Mouse (Mus musculus) retina, postnatal 1 day (tissue): Measurements from ENCODE around the gene Aldh1a2.

ENCODE experiments used
- DNase-seq: peaks from one replicate; pipeline ENCODE4 v3.0.0-alpha.2; 2012

Gene Aldh1a2

DNA sequence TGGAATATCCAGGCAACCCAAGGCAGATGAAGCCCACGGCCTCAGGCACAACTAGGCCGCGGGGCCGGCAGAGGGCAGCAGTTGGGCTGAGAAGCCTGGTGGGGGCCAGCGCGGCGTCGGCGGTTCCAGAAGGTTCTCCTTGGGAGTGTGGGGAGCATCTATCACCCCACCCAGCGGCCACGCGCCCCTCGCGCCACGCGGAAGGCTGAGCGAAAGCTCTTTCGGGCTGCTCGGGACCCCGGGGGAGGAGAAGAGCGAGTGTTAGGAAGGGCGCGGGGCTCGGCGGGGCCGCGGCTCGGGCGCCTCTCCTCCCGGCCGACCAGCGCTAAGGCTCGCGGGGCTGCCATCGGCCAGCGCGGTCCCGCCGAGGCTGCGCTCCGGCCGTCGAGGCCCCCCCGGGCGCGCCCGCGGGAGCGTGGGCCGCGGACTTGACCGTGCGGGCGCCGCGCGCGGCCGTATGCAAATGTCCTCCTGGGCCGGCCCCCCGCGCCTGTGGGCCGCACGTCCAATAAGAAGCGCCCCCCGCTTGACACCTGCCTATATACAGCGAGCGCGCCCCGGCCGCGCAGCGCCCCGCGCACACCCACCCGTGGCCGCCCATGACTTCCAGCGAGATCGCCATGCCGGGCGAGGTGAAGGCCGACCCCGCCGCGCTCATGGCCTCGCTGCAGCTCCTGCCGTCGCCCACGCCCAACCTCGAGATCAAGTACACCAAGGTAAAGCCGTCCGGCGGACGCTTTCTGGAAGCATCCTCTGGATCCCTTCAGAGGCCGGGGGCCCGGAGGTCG lies at the start of gene Aldh1a2:
TSS of gene Aldh1a2 (plus strand) at position 542 of the 788 bp plus-strand sequence.
- DNase-seq = peak; percentile 75

DNA sequence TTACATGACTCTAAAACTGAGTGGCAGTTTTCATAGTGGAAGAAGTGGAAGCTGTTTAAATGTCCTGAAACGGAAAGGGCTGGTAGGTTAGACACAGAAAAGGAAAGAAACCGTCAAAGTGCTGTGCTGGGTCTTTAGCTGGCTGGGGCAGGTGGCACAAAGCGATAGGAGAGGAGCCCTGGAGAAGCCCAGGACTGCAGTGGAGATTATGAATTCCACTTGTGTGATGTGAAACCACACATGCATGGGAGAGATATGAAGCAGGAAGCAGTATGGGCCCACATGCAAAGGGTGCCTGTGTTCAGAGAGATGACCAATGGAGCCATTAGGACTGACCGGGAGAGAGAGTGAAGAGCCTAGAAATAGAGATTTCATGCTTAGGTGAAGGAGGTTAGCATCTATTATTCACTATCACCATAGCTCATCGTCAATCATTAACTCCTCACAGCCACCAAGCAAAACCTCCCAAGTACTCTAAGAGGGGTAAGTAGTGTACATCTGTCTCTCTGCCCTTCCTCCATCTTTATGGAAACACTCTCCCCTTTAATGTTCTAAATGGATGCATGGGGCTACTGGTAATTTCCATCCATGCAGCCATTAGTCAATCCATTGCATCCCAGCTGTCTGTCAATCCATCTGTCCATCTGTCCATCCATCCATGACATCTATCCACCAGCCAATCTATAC lies 49.4 kb upstream of the Aldh1a2 start:
- no peak for DNase-seq

DNA sequence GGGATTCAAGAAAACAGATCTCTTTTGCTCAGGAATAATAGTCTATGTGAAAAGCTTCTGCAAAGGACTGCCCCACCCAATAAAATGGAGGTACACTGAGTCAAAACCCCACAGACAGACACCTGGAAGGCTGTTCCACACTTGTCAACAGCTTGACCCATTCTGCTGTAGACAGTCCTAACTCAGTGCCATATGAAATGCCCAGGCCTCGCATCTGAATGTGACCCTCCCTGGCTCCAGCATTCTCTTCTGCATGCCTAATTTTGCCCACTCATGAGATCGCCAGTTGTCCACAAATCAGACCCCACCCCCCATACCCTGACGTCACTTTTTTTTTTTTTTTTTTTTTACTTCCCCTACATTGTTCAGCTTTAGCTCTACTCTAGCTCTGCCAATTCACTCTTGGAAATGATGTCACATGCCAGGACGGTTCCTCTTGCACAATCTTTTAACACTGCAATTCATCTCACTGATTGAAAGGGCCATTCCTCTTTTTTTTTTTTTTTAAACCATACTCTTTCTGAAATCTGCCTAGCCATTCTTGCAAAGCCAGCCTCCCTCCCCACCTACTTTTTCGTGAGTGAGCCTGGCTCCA lies 48.6 kb upstream of the Aldh1a2 start:
- DNase-seq = peak; percentile 34

GRCm38 (mm10) chr9:71167473-71168215 lies 47.9 kb upstream of the Aldh1a2 start:
- no peak for DNase-seq

DNA sequence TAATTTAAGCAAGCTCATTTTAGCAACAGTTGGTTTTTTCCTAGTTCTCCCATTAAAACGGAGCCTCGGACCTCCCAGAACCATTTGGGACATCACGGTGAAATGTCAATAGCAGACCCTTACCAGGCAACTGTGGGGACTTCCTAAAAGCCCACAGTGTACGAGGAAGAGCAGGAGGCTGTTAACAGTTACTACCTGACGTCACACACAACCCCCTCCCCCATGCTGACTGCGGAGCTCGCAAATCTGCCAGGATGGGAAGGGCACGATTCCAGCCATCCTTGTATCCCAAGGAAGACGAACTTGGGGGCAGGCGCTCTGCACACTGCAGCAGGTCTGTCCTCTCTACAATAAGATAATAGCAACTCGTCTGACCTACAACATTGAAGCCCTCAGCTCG lies 47.1 kb upstream of the Aldh1a2 start, which contains the start of gene Aqp9:
TSS of gene Aqp9 (minus strand) at position 172 of the 400 bp plus-strand sequence.
- peak; percentile 6 for DNase-seq

DNA sequence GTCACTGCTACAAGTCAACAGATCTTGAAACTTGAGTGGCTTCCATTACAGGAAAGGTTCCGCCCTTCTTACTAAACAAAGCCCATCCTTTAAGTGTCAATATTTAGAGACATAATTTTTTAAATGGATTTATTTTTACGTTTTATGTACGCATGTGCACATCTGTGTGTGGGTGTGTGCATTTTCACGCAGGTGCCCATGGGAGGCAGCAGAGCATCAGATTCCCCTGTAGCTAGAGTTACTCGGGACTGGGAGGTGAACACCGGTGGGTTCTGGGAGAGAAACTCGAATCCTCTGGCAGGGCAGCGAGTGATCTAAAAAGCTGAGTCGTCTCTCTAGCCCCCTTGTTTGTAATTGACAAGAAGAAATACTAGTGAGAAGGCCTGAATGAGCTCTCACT lies 42.1 kb upstream of the Aldh1a2 start:
- no peak for DNase-seq

GRCm38 (mm10) chr9:71174316-71174975 lies 41.1 kb upstream of the Aldh1a2 start:
- DNase-seq = no peak

- no peak for DNase-seq
These were observed 39.9 kb upstream of the Aldh1a2 start for GRCm38 (mm10) chr9:71175686-71176085.

DNA sequence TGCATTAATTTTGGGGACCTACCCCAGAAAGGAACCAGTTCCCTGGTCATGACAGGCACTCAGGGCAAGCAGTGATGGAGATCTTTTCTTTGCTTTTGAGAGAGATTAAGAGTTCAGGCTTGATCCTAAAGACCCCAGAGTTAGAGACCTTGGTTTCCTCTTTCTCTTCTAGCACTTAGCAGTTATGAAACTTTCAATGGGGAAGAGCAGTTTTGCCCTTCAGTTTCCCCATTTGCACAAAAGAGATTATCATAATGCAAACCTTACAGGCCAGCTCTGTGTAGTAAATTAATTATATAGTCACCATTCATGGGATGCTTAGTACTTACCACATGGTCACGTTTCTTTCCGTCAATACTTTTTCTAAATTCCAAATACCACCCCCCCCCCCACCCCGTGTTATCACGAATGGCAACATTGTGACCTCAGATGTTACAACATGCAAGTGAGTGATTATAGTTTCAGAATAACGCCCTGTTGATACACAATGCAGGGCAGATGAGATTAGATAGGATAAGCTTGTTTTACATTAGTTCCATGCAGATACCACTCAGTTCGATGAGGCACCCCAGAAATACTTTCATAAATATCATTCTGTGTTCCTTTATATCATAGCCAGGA lies 36.2 kb upstream of the Aldh1a2 start:
- no peak for DNase-seq

GRCm38 (mm10) chr9:71179964-71180700 lies 35.5 kb upstream of the Aldh1a2 start:
- no peak for DNase-seq

- DNase-seq = no peak
These were observed 30.3 kb upstream of the Aldh1a2 start for GRCm38 (mm10) chr9:71185285-71185684.

GRCm38 (mm10) chr9:71185823-71186222 lies 29.8 kb upstream of the Aldh1a2 start:
- DNase-seq = no peak

DNA sequence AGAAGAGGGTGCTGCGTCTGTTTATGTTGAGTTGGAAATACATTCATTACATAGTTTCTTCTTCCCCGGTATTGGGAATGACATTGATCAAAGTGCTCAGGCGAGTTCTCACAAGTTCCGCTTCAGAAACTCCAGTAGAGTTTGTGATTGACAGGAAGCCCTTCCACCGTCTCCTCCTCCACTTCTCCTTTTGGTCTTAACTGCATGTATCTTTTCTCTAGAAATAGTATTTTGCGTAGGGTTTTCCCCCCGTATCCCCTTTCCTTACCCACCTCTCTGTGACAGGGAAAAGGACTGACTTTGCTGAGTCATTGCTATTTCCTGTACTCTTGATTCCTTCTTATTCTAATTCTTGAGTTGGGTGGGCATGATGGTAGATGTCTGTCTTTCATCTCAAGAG lies 28.2 kb upstream of the Aldh1a2 start:
- no peak for DNase-seq

GRCm38 (mm10) chr9:71188647-71189415 lies 26.8 kb upstream of the Aldh1a2 start:
- DNase-seq = peak; percentile 78

DNA sequence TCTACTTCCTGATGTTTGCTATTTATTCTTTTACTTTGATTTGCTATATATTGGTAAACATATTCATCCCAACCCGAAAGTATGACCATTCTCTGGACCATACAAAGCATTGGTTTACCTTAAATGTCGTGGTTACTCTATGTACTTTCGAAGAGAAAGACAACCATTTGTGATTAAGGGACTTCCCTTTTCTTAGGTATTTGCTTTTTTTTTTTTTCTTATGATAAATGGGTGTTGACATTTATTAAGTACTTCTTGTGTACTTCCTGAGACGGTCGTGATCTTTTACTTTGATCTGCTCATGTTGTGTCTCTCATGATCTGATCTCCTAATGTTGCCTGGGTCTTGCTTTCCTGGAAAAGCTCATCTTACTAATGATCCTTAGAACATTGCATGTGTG lies 16.8 kb upstream of the Aldh1a2 start:
- DNase-seq = no peak

DNA sequence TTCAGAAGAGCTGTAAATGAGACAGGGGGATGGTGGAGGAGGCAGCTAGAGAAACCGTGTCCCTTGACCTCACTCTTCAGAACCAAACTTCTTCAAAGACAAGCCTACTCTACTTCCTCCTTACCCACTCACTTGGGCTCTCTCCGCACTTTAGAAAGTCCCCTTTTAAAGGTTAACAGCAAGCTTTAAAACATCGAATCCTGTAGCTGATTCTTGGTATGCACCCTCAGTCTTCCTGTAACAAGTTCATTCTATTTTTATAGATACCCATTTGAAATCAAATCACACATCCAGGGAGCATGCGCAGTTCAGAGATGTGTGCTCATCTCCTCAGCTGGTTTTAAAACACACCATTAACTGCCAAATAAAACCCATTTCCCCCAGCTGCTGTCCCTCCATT lies 13.3 kb upstream of the Aldh1a2 start:
- DNase-seq = no peak

GRCm38 (mm10) chr9:71209299-71209698 lies 6.3 kb upstream of the Aldh1a2 start:
- no peak for DNase-seq

DNA sequence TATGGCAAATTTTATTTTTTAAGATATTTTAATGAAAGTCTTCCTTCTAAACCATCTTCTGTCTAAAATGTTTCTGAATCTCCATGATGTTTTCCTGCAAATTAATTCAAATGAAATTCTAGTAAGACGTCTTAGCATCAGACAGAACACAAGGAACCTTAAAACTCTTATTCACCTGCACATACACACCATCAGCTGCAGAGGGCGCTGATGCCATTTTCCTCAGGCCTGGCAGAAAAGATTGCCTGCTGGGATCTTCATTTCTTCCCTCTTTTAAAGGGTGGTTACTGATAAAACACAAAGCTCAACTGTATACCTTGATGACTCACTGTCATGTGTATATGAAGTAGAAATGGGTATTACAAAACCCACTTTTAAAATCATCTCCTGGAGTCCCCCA lies 4.7 kb upstream of the Aldh1a2 start:
- DNase-seq = peak; percentile 51

- DNase-seq = no peak
These were observed 2.0 kb upstream of the Aldh1a2 start for GRCm38 (mm10) chr9:71213636-71214035.
